Mouse (Mus musculus) heart, adult 2 months (tissue): ENCODE data around the gene Ccr1l1.

ENCODE experiments used
- CTCF ChIP-seq: fragments of 200-600 bp; IDR thresholded peaks from 2 replicates; pipeline ENCODE4 v1.8.1; 2022; ENCODE audit warnings: antibody characterized with exemption, mild to moderate bottlenecking, moderate library complexity
- EP300 ChIP-seq: fragments of 200-500 bp; IDR thresholded peaks from 2 replicates; pipeline ENCODE4 v1.6.1; 2011; ENCODE audit warnings: low read depth, low read length, control low read depth; ENCODE audit not compliant: insufficient read depth
- POLR2A ChIP-seq: fragments of 200-500 bp; IDR thresholded peaks from 2 replicates; pipeline ENCODE4 v1.6.1; 2011; ENCODE audit warnings: mild to moderate bottlenecking, low read depth, low read length, control low read depth; ENCODE audit not compliant: insufficient read depth

DNA sequence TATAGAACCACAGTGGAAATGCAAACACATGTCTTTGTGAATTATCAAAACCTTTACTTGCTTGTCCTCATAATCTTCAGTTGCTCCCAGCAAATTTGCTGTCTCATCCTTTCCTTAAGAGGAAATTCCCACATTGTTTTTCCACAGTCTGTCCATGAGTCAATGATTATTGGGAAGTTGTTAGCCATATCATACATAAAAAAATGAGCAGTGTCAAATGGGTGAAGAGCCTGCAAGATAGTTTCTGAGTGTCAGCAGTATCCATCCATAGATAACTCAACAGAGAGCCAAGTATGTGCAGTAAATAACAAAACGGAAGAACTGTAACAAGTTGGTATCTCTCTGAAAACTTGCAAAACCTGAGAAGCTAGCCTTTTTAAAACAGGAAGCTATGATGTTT, 43.5 kb upstream of the Ccr1l1 start, which contains the start of gene Ccr3:
- TF ChIP-seq POLR2A (no peak), EP300 (no peak), CTCF (no peak)
